Mouse (Mus musculus): ENCODE measurements around the gene Fam120b.

Gene Fam120b

DNA sequence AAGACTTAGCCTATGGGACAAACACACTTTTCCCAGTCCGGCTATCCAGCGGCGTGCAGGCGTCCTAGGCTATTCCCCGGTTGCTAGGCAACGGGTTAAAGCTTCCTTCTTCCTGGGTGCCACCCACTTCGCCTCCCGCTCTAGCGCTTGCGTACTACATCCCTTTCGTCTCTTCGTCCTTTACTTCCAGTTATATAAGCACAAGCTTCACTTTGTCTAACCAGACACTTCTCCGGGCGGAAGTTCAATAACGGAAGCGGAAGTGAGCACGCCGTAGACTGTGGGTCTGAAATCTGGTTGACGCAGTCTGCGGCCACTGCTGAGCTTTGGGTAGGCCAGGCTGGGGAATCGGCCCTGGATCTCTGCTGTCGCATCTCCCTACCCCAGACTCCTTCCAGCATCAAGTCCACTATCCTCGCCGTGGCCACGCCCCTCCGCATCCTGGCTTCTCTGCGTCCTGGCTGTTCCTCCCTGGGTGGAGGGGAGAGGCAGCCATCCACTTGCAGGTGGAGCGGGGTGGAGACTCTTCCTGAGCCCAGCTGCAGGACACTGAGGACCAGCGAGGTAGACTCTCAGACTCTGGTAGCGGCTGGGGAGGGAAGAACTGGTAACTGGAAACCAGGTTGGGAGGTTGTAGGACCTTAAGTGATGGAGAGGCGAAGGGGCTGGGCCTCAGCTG lies at the start of gene Fam120b:
TSS of gene Fam120b (plus strand) at position 206 of the 679 bp plus-strand sequence.
- peak; percentile 76 for DNase-seq

DNA sequence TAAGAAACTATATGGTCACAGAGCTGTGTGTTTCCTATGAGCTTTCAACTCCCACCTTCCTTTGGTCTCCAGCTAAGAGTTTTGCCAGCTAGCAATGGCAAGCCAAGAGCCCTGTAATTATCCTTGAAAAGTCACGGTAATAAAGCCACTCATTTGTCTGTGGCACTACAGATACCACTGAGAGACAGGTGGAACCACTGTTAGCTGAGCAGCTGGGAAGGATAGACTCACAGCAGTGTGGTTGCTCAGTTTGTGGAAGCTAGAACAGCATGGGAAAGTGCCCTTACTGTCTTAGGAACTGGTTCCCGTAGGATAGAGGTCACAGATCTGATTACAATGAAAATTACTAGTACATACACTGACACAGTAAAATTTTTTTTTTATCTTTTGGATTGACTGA lies 45.9 kb upstream of the Fam120b start:
- DNase-seq = no peak

DNA sequence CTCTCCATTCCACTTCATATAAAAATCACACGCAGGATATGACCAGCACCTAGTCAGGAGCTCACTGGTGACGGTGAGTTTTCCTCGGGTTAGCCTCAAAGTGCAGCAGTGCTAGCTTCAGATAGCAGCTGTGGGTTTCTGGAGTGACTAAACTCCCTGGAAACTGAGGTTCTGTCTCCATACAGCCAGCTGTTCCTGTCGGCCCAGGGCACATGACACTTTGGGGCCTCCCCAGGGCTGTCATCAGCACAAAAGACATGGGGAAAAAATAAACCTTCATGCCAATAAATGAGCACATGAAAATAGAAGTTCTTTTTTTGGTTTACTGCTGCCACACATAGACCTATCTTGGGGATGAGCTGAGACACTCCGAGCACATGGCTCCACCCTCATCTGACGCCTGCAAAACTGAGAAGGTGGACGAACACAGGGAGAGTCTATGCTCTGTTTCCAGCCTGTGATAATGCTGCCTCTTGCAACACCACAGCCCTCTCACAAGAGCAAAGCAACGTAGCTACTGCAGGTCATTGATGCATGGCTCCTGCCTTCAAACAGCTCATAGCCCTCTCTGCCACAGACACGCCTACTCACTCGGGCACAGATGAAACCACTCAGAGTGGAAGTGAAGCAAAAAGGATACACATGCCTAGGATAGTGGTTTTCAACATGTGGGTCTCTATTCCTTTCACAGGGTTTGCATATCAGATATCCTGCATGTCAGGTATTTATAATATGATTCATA lies 43.0 kb upstream of the Fam120b start:
- no peak for DNase-seq

DNA sequence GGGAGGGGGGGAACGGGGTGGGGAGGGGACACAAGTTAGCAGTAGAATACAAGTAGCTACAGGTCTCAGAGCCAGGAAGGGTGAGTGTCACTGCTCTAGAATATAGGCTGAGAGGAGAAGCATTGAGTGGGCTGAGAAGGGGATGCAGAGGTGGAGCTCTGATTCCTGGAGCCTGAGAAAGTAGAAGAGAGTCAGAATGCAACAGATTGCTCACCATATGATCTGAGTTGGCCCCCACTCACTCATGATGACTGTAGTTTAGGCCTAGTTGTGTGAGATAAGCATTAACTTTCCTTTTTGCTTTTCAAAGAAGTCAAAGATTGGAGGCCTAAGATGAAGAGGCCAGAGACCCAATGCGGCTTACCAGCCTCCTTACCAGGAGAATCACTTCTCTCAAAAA lies 42.0 kb upstream of the Fam120b start:
- no peak for DNase-seq

DNA sequence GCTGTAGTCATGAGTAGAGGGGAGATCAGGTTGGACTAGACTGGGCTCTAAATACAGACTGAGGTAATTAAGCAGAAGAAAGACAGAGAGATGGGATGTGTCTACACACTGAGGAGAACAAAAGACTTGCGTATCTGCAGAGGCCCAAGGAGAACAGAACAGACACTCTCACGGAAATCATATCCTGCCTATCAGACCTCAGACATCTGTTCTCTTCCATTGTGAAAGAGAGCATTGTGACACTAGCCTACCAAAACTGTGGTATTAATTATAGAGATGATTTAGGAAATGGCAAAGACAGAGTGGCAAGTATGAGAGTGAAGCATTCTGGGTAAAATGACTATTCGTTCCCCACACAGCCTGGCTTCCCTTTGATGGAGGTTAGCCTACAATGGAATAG lies 40.9 kb upstream of the Fam120b start:
- no peak for DNase-seq

DNA sequence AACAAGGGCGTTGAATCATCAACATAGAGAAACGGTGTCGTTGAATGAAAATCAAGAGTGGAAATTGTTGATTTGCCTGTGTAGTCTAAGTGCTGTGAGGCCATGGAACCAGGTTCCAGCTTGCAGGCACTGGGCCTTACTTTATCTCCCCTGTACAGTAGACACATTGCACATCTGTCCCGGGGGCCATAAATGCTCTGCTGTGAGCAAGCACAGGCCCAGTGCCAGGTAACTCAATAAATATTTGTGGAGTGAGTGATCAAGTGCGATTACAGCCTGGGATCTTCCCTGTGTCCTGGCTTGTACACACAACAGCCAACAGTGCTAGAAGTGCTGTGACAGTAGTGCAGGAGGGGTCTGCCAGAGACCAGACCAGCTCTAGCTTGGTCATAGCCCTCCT lies 39.5 kb upstream of the Fam120b start:
- DNase-seq = no peak

DNA sequence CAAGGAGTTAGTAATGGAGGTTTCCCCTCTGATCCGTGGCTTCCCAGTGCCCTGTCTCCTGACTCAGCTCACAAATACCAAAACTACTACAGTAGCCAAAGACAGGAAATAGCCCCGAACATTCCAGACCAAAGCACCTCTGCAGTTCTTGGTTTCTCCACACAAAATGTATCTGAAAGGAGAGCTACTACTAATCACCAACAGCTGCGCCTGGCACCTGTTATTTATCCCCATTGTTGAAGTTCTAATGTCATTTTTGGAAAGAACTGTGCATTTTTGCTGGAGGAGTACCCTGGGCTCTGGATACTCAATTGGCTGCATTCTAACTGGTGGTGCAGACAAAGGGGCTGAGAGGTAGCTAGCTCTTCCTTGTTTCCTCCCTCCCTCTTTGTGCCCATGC lies 38.9 kb upstream of the Fam120b start:
- no peak for DNase-seq

DNA sequence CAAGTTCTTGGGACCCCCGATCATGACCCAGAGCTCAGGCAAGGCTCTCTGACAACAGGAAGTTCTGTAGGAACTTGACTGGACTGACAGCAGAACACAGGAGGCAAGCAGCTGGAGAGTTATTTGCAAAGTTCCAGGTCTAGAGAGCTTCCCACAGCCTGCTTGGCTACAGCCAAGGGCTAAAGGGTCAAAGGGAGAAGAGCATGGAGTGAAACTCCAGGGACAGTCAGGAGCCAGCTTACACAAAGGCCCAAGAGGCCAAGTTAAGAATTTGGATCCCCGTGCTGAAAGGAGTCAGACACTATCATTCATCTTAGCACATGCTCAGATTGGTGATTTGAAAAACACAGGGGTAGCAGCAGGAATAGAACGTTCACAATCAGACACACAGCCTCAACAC lies 32.3 kb upstream of the Fam120b start:
- no peak for DNase-seq

DNA sequence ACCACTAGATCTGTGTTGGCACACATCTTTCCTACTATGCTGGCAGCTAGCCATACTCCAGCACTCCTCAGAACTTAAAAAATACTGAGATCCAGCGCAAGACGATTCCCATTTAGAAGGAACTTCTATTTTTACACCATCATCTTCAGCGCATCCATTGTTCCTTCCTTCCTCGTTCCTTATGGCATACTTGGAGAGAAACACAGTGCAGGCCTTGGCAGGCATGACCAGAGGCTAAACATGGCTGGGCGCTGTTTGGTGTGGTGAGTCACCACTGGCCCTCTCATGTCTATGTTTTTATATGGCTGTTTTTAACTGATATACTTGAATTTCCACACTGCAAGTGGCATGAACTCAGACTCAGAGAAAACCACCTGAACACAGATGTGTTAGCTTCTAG lies 30.4 kb upstream of the Fam120b start:
- no peak for DNase-seq

DNA sequence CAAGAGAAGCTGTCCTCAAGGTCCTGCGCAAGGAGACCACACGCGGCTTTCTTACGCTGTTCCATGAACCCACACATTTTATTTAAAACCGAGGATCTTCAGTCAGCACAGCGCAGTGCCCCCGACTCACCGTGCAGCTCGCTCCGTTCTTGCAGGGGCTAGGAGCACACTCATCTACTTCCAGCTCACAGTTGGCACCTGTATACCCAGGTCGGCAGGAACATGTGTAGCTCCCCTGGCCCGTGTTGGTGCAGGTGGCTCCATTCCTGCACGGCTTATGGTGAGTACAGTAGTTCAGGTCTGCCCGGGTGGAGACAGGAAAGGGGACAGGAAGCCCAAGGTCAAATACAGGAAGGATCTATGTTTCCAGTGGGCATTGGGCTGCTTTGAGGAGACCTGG lies 25.6 kb upstream of the Fam120b start:
- DNase-seq = no peak

DNA sequence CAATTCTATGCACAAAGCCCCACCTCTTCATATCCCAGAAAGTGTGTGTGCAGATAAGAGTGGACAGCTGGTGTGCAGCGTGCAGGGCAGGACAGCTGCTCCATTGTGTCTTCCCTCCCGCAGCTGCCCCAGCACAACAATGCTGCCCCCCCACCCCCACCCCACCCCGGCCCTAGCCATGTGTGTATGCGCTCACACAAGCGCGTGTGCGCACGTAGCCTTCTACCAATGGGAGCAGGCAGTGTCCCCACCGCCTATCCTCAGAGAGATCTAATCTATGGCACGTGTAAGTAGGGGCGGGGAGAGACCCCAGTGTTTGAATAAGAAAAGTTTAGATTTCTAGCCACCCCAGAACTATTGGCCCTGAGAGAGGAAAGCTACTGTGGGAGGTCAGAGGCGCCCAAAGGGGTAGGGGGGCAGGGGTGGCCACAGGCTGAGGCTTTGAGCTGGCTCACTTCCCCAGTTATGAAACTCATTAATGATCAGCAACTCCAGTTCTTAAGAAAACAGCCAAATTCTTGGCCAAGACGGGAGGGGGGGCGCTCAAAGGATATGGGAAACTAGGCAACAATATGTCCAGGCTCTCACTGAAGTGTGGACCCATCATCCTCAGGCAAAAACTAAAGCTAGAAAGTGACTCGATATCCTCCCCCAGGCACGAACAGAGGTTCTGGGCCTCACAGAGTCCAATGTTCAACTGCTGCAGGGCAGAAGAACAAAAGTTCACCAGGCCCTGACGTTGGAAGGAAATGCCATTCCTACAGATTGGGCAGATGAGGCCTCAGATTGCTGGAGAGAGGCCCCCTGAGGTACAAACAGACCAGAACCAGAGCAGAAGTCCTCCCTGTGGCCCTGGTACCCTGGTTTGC lies 23.8 kb upstream of the Fam120b start:
- no peak for DNase-seq

DNA sequence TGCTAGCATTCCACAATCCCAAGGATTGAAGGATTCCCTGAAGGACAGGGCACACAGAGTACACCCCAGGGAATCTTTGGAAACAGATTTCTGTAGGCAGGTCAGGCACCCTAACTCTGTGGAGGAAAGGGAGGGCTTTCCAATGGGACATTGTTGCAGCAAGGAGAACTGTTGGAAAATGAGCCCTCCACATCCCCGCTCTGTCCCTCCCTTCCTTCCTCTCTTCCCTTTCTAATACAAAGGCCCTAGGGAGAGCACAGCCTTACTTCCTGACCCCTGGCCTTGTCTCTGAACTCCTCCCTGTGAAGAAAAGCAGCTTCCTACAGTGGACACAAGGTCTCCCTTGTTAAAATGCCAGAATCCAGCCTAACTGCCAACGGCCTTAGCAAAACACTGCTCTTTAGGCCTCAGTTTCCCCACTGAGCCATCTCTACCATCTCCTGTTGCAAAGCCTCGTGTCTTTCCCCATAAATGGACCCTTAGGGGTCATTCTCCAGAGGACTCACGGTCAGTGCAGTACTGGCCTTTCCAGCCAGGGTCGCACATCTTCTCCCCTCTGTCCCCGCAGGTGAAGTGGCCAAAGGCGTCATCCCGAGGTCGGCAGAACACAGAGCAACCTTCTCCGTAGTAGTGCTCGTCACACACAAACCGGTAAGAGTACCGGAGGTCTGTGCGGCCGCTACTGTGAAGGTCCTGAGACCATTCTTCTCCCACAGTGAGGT lies 22.9 kb upstream of the Fam120b start:
- DNase-seq = no peak

DNA sequence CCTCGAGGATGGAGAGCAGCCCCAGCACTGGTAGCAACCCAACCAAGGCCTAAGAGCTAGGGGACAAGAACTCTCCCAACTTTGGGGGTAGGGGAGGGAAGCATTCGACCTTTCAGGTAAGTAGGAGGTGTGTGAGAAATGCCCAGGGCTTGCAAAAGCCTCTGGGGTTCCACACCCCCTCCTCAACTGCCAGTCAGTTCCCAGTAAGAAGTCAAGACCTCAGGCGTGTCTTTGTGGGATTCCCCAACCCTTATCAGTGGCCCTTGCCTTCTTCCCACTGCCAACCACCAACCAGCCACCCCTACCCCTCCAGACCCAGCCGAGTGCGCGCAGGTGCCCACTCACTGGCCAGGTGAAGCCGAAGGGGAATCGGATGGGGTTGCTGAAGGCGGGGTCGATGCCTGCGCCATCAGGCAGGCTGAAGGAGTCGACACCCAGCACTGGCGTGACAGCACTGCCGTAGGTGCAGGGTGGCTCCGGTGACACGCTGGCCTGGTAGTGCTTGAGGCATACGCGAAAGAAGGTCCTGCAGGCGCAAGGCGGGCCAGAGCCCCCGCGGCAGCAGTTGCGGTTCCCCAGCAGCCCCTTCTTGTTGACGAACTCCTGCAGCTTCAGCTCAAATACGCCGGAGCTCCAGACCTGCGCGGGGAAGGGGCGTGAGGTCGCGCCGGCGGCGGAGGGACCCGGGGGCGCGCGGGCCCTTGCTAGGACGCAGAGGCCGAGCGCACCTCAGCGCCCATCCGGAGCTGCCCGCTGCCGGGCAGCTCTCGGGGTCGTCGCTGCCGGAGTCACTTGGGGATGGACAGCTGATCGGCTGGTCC lies 21.5 kb upstream of the Fam120b start:
- peak; percentile 21 for DNase-seq

DNA sequence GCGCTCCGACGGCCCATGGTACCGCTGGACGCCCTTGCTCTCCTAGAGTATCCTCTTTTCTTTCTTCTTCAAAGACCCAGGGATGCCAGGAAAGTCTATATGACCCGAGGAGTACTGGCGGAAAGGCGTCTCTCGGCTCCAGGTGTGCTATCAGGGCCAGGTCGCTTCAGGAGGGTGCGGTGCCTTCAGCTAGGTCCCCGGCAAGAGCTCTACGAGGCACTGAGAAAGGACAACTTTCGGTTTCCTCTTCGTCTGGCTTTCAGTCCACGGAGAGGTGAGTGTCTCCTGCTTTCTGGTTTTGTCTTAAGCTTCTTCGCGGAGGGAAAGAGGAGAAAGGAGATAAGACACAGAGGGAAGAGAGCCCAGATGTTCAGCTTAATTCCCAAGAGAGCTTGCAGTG lies 20.8 kb upstream of the Fam120b start:
- no peak for DNase-seq

DNA sequence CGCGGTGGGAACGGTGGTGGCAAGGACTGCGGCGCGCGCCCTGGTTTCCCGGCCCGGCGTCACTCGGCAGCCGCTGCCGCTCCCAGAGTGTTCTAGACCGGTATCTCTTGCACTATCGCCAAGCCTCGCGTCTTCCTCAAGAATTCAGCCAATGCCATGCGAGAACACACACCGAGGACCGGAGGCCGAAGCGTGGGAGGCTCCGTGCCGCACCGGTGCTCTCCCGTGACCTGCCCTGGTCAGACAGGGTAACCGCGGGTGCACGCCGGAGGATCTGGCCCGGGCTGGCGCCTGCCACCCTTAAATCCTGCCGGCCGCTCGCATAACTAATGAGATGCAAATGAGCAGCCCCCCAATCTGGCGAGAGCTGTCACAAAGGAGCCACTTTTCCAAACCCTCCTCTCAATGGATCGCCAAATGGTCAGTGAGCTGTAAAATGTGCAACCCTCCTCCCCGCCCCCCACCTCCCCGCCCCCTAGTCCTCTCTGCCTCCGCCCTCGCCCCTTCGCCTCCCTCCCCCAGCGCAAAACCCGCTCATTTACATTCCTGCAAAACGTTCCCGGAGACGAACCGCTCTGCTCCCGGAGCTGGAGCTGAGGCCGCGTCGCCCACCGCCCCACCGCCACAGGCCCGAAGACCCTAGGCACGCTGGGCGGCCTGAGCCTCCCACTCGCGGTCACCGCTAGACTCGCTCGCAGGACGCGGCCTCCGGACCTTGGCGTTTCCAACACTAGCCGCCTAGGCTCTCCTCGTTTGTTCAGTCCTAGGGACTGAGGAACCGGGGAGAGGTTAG lies 20.1 kb upstream of the Fam120b start:
- DNase-seq = peak; percentile 69

DNA sequence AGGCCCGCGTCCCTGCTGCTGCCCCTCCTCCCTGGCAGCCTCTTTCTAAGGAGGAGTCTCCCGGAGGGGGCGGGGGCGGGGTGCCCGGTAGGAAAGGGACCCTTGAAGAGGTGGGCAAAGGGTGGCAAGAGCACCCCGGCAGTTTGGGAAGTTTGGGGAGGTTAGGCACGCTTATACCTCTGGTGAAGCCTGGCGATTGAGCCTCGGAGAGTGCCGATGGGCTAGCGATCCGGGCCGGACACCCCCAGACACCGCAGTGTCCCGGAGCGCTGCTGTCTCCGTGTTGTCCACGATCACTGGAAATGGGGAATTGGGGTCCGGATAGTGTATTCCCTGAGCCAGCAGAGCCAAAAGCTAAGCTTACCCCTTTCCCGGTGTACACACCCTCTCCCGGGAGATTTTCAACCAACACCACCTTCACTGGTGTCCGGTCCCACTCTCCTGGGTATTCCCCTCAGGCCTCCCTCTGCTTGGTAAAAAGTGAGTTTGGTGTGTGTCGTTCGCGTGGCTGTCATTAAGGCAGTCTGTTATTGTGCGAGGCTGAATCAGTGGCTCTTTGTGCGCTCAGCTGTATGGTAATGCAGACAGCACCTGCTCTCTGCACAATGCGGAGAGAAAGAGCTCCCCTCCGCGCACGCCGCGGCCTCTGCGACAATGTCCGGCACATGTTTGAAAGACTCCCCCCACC lies 19.4 kb upstream of the Fam120b start, which contains the start of gene Dll1:
TSS of gene Dll1 (minus strand) at position 379 of the 688 bp plus-strand sequence.
- DNase-seq = peak; percentile 39

DNA sequence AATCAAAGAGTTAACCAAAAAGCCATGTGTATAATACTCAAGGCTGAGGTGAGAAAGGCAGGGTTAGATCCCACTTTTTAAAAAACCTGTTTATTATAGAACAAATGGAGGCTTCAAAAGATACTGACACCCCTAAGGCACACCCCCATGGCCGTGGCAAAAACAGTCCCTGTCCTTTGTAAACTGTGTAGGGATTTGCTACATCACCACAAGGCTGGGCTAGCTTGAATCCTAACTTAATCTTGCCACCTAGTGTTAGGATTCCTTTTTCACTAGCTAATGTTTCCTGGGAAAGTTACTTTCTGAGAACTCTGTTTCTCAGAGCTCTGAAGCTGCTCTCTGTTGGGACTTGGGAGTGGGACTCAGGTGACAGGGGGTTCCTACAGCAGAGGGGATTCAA lies 18.1 kb upstream of the Fam120b start:
- DNase-seq = peak; percentile 30

DNA sequence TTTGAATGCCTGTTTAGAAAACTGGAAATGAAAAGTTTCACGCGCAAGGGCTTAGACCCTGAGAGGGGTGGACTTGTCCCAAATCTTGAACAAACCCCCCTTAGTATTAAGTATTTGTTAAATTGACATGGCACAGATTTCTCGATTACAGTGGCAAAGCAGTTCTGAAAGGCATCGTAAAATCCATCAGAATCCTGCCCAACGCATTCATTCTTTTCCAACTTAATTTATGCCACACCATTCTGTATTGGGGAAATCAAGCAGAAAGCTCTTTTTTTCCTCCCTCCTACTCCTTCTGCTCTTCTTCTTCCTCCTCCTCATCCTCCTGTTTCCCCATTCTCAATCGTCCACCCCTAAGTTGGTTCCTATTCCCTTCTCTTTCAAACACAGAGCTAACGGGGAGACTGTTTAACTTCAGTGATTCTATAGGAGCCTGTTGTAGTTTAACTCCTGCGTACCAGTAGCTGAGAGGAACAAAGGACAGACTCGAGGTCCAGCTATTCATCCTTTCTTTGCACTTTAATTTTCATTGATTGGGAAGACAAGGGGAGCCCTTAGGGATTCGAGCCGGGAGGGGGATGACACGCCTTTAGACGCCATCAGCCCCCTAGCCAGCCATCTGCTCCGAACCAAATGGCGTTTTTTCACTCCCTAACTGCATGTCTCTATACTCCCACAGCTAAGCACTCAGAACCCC lies 17.4 kb upstream of the Fam120b start:
- DNase-seq = no peak

DNA sequence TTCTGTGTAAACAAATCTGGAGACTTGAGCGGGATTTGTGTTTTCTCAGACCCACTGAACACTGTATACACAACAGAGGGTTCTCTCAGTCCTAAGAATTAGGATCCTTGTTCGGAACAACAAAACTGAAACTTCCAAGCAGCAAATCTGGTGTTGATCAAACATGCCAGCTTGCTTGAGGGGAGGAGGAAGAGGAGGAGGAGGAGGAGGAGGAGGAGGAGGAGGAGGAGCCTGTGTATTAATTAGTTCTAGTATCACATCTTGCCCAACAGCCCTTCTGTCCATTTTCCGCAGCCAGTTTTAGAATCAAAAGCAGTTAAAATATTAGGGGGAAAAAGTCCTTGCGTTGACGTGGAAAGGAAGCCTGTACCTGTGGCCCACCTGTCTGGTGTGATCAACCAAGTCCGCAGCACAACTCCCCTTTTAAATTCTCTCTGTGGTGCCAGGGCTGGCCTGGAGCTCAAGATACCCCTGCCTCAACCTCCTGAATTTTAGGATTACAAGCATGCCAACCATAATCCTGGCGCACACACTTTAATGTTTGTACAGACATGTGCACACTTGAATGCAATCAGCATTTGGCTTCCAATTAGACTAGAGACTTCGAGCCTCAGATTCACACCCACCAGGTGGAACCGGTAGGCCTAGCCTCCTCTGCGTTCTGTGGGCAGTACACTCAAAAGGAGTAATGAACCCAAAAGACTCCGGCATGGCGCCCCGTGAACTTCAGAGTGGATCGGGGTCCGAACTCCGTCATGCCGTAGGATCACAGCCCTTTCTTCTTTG lies 16.1 kb upstream of the Fam120b start:
- DNase-seq = peak; percentile 11
